Mouse (Mus musculus): Measurements from ENCODE around the gene Glrx2.
"Not testable (repeated sequence)": the region's sequence is repeated elsewhere in the genome, so short reads cannot be mapped to it uniquely, and the experiment has no call there.

Gene Glrx2

GRCm38 (mm10) chr1:143716038-143716437 is at the start of gene Glrx2:
TSS of gene Glrx2 (plus strand) at chr1:143716338.
- DNase-seq (ENCODE audit: low read depth, low spot score) = not testable (repeated sequence)

- no peak for DNase-seq (ENCODE audit: low read depth, low spot score)
Observed at GRCm38 (mm10) chr1:143675734-143676361, 40.3 kb upstream of the Glrx2 start.

GRCm38 (mm10) chr1:143681108-143681507 is 35.0 kb upstream of the Glrx2 start:
- DNase-seq (ENCODE audit: low read depth, low spot score) = no peak

- DNase-seq (ENCODE audit: low read depth, low spot score) = no peak
Observed at GRCm38 (mm10) chr1:143684849-143685248, 31.3 kb upstream of the Glrx2 start.

- no peak for DNase-seq (ENCODE audit: low read depth, low spot score)
Observed at GRCm38 (mm10) chr1:143701736-143702135, 14.4 kb upstream of the Glrx2 start.

GRCm38 (mm10) chr1:143702141-143702740 is 13.9 kb upstream of the Glrx2 start:
- peak; percentile 26 for DNase-seq (ENCODE audit: low read depth, low spot score)

- peak; percentile 85 for DNase-seq (ENCODE audit: low read depth, low spot score)
Observed at GRCm38 (mm10) chr1:143702741-143703262, 13.3 kb upstream of the Glrx2 start, which contains the start of gene Cdc73. TSS of gene Cdc73 (minus strand) at chr1:143702893.

- no peak for DNase-seq (ENCODE audit: low read depth, low spot score)
Observed at GRCm38 (mm10) chr1:143707006-143707405, 9.1 kb upstream of the Glrx2 start.

GRCm38 (mm10) chr1:143708361-143708760 is 7.8 kb upstream of the Glrx2 start:
- DNase-seq (ENCODE audit: low read depth, low spot score) = no peak

GRCm38 (mm10) chr1:143709966-143710626 is 6.0 kb upstream of the Glrx2 start:
- DNase-seq (ENCODE audit: low read depth, low spot score) = no peak

GRCm38 (mm10) chr1:143710627-143710976 is 5.5 kb upstream of the Glrx2 start:
- no peak for DNase-seq (ENCODE audit: low read depth, low spot score)

GRCm38 (mm10) chr1:143724456-143725064 is 8.4 kb downstream of the Glrx2 start:
- DNase-seq (ENCODE audit: low read depth, low spot score) = no peak

- no peak for DNase-seq (ENCODE audit: low read depth, low spot score)
Observed at GRCm38 (mm10) chr1:143727701-143728445, 11.7 kb downstream of the Glrx2 start.

- no peak for DNase-seq (ENCODE audit: low read depth, low spot score)
Observed at GRCm38 (mm10) chr1:143730899-143731298, 14.8 kb downstream of the Glrx2 start.

GRCm38 (mm10) chr1:143731691-143732090 is 15.6 kb downstream of the Glrx2 start:
- no peak for DNase-seq (ENCODE audit: low read depth, low spot score)

GRCm38 (mm10) chr1:143733914-143734410 is 17.8 kb downstream of the Glrx2 start:
- DNase-seq (ENCODE audit: low read depth, low spot score) = no peak

- peak; percentile 2 for DNase-seq (ENCODE audit: low read depth, low spot score)
Observed at GRCm38 (mm10) chr1:143738811-143739210, 22.7 kb downstream of the Glrx2 start.

- peak; percentile 80 for DNase-seq (ENCODE audit: low read depth, low spot score)
Observed at GRCm38 (mm10) chr1:143739361-143740350, 23.5 kb downstream of the Glrx2 start.

GRCm38 (mm10) chr1:143740581-143740980 is 24.4 kb downstream of the Glrx2 start:
- DNase-seq (ENCODE audit: low read depth, low spot score) = no peak

- no peak for DNase-seq (ENCODE audit: low read depth, low spot score)
Observed at GRCm38 (mm10) chr1:143741331-143741730, 25.2 kb downstream of the Glrx2 start.
